Mouse (Mus musculus): ENCODE results near the gene Tekt4. TPM values are rescaled to one million over a fixed set of nuclear protein-coding genes. Genes with fewer than 3 reads are reported as not detected.

The Tekt4 gene
- polyA plus RNA-seq, 1 experiment: not detected

DNA sequence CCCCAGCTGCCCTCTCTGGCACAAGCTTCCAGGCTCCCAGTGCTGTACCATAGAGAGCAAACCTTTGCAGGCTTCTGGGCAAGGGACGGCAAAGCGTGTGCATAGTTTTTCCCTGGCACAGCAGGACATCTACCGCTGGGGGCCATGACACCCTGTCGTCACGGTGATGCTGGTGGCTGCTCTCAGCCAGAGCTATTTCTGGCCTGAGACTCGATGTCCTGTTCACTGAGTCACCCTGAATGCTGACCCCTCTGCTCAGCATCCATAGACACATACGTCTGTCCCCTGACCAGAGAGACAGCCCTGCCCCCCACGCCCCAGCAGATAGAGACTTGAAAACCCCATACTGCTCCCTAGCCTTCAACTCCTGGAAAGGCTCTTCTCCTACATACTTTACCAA lies 25.7 kb downstream of the Tekt4 start:
- no peaks in the 10 kb centered on the region for H3K4me1 ChIP-seq (ENCODE audit: control insufficient read depth, insufficient read depth, insufficient read length, low read length)
- H3K4me3 ChIP-seq (ENCODE audit: insufficient read depth, low read depth, low read length): no peak overlapping the region
- no peak overlapping the region for H3K27ac ChIP-seq (replicated peaks; ENCODE audit: low read depth, low read length)

DNA sequence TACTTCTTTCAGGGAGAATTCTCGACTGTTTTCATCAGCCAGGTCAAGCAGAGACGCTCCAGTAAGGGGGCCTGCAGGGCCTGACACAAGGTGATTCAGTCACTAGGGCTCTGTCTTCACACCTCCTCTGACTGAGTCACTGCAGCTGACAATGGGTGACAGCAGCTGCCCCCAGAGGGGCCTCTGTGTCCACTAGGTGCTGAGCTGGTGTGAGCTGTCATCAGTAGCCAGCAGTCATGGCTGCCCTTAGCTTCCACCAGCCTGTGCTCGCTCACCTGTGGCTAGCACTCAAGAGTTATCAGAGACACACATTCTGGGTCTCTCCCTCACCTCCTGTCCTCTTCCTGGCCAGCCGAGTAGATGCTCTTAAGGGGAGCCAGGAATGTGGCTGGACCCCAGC lies 26.4 kb downstream of the Tekt4 start:
- no peak overlapping the region for H3K27ac ChIP-seq (replicated peaks; ENCODE audit: low read depth, low read length)
- H3K4me1 ChIP-seq (ENCODE audit: control insufficient read depth, insufficient read depth, insufficient read length, low read length): no peaks in the 10 kb centered on the region
- H3K4me3 ChIP-seq (ENCODE audit: insufficient read depth, low read depth, low read length): no peak overlapping the region

DNA sequence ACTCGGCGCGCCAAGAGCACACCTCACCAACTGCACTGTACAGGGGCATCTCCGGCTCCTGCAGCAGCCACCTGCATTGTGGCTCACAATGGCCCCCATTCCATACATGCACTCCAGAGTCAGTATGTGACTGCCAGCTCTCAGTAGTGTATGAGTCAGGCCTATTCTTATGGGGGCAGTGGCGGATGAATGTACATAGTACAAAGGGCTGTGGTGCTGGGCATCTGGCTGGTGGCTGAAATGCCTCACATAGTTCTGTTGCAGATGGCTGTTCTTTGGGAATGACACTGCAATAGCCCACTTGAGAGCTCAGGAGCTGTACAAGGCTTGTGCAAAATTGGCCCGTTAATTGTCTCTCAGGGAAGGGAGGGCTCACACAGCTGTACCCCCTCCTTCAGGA lies 27.7 kb downstream of the Tekt4 start:
- H3K4me3 ChIP-seq (ENCODE audit: insufficient read depth, low read depth, low read length): no peak overlapping the region
- no peaks in the 10 kb centered on the region for H3K4me1 ChIP-seq (ENCODE audit: control insufficient read depth, insufficient read depth, insufficient read length, low read length)
- no peak overlapping the region for H3K27ac ChIP-seq (replicated peaks; ENCODE audit: low read depth, low read length)

DNA sequence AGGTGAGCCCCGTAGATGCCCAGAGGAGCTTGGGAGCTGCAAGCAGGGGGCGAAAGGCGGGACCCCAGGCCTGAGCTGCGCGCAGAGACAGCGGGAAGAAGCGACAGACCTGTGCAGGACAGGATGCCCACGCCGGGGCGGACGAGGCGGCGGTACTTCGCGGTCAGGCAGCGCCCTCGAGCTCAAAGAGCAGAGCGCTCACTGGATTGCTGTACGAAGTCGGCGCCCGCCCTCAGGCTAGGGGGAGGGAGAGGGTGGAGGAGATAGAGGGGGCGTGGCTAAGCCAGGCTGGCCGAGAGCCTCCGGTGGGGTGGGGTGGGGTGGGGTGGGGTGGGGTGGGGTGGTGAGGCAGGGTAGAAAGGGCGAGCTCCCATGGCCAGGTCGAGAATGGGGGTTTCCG lies 42.6 kb downstream of the Tekt4 start, which contains the start of gene Sstr5:
Sstr5 (minus strand) TSS at position 276 of the 400 bp plus-strand sequence.
- Histone ChIP-seq H3K27ac (replicated peaks; ENCODE audit: low read depth, low read length) (no peak within 1 kb of the TSS), H3K4me1 (ENCODE audit: control insufficient read depth, insufficient read depth, insufficient read length, low read length) (no peaks in the 10 kb centered on the region), H3K4me3 (ENCODE audit: insufficient read depth, low read depth, low read length) (no peak within 1 kb of the TSS)

DNA sequence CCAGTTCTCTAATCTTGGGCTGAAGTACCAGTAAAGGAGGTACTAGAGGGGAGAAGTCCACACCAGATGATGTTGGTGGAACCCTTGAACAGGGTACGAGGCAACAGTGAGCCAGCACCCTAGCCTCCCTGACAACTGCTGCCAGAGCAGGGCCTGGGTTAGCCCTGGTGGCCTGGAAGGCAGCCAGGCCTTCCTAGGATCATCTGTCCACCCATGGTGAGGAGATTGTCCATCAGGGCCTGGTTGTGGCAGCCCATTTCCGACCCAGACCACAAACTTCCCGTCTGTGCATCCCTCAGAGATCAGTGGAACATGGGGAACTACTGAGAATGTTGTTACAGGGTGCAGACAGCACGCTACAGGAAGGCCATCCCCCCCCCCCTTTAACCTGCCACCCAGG lies 48.2 kb downstream of the Tekt4 start:
- H3K27ac ChIP-seq (replicated peaks; ENCODE audit: low read depth, low read length): no peak overlapping the region
- H3K4me1 ChIP-seq (ENCODE audit: control insufficient read depth, insufficient read depth, insufficient read length, low read length): no peaks in the 10 kb centered on the region
- no peak overlapping the region for H3K4me3 ChIP-seq (ENCODE audit: insufficient read depth, low read depth, low read length)

DNA sequence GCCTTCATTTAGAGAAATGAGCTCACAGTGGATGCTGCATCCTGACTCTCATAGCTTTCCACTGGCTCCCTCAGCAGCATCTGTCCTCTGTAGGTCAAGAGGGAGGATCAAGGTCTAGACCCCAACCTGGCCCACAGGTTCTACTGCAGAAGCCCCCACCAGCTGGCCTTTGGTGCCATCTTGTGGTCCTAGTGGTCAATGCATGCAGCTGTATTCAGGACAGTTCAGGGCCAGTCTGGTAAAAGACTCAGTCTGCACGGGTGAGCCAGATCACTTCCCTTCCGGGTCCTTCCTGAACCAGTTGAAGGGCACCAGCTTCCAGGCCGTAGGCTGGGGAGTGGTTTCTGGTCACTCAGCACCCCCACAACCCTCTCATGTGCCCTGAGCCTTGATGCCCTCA lies 53.4 kb downstream of the Tekt4 start:
- no peak overlapping the region for H3K4me3 ChIP-seq (ENCODE audit: insufficient read depth, low read depth, low read length)
- H3K4me1 ChIP-seq (ENCODE audit: control insufficient read depth, insufficient read depth, insufficient read length, low read length): no peaks in the 10 kb centered on the region
- H3K27ac ChIP-seq (replicated peaks; ENCODE audit: low read depth, low read length): no peak overlapping the region

DNA sequence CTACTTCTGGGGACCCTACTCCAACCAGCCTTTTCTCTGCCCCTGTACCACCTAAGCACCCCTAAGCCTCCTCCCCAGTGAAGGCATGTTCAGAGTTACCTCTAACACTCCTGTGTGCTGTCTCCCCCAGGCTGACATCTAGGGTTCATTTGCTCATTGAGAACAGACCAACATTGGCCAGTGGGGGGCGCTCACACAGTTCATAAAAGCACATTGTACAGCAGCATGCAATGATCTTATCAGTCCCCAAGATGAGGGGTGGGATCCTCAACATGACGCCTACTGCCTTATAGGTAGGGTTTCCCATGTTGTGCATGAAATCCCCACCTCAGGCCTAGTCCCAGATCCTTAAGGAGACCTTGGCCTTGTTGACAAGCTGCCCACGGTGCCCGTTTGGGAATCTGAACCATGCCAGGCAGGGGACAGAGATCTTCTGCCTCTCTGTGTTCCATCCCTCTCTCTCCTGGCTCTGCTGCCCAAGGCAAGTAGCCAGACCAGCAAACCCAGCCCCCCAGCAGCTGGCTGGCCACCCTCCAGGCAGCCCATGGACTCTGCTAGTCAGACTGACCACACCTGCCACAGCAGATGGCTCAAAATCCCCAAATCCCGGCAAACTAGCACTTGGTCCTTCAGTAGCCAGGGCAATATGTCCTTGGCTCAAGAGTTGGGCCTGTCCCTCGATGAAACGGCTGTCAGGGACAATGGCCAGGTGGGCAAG lies 54.6 kb downstream of the Tekt4 start:
- Histone ChIP-seq H3K27ac (replicated peaks; ENCODE audit: low read depth, low read length) (no peak overlapping the region), H3K4me3 (ENCODE audit: insufficient read depth, low read depth, low read length) (no peak overlapping the region), H3K4me1 (ENCODE audit: control insufficient read depth, insufficient read depth, insufficient read length, low read length) (no peaks in the 10 kb centered on the region)

DNA sequence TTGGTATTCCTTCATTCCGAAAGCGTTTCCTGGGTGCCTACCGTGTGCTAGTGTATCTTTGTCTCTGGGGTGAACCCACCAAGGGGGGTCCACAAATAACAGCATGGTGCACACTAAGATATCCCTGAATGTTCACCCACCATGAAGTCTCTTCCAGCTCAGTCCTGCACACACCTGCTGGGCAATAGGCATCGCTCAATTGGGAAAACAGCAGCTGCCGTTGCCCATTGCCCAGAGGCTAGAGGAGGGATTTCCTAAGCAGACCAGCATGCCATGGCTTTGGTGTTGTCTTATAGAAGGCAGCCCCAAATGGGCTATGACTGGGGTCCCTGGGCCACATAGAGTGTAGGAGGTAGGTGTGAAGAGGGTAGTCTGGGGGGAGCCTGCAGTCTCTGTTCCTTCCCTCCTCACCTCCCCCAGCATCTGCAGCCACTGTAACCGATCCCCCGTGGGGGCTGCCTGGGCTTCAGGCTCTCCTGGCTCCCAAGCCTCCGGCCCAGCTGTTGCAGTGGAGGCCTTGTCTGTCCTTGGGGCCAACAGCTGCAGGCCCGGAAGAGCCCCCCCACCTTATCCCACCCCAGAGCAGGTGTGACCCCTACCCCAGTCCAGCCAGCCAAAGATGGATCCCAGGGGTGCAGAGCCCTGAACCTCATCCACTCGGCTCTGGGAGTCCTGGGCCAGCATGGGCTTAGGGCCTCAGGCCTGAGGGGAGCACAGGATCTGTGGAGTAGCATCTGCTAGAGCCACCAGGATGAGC lies 55.8 kb downstream of the Tekt4 start:
- no peak overlapping the region for H3K27ac ChIP-seq (replicated peaks; ENCODE audit: low read depth, low read length)
- no peaks in the 10 kb centered on the region for H3K4me1 ChIP-seq (ENCODE audit: control insufficient read depth, insufficient read depth, insufficient read length, low read length)
- H3K4me3 ChIP-seq (ENCODE audit: insufficient read depth, low read depth, low read length): no peak overlapping the region

DNA sequence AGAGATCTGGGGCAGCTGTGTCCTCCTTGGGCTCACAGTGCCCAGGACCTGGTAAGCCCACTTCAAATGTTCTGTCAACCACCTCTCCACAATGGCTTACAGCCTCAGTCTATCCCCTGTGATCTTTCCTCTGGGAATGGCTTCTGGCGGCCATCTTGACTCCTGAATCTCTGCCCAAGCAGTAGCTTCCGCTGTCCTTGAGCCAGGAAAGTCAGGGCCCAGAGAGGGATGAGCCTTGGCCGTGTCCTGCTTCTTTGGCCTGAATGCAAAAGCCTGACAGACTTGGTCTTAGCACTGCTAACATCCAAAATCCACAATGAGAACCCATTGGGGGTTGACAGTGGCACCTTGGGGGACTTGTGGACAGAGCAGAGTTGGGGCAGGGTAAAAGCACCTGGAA lies 57.5 kb downstream of the Tekt4 start:
- H3K4me1 ChIP-seq (ENCODE audit: control insufficient read depth, insufficient read depth, insufficient read length, low read length): no peaks in the 10 kb centered on the region
- no peak overlapping the region for H3K27ac ChIP-seq (replicated peaks; ENCODE audit: low read depth, low read length)
- H3K4me3 ChIP-seq (ENCODE audit: insufficient read depth, low read depth, low read length): no peak overlapping the region

DNA sequence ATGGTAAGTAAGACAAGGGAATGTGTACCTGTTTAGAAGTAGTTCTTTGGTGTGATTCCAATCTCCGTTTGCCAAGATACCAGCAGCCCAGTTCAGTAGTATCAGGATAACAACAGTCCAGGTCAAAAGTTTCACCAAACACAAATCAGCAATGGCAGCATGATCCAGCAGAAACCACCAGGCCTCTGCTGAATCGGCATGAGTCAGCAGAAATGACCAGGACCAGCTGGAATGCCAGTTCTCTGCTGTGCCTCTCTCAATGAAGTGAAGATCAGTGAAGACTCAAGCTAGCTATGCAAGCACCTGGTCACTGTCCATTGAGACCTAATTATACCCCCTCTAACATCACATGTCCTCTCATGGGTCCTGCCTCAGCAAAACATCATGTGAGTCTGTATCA lies 59.6 kb downstream of the Tekt4 start:
- H3K4me1 ChIP-seq (ENCODE audit: control insufficient read depth, insufficient read depth, insufficient read length, low read length): no peaks in the 10 kb centered on the region
- H3K27ac ChIP-seq (replicated peaks; ENCODE audit: low read depth, low read length): no peak overlapping the region
- no peak overlapping the region for H3K4me3 ChIP-seq (ENCODE audit: insufficient read depth, low read depth, low read length)

DNA sequence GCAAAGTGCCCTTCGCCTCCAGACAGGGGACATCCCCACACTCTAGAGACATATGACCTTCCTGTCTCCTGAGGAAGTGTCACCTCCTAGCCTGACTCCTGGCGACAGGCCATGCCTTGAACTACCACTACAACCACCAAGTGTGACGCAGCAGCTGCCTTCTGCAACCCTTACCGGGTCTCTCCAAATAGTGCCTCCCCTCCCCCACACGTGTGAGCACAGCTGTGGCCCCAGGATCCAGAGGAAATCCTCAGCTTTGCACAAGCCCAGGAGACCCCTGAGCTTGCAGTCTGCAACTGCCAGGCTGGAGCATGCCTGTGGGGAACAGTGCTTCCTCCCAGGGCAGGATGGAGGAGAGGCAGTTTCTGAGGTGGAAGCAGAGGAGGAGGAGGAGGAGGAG lies 61.9 kb downstream of the Tekt4 start:
- Histone ChIP-seq H3K27ac (replicated peaks; ENCODE audit: low read depth, low read length) (no peak overlapping the region), H3K4me1 (ENCODE audit: control insufficient read depth, insufficient read depth, insufficient read length, low read length) (no peaks in the 10 kb centered on the region), H3K4me3 (ENCODE audit: insufficient read depth, low read depth, low read length) (no peak overlapping the region)

DNA sequence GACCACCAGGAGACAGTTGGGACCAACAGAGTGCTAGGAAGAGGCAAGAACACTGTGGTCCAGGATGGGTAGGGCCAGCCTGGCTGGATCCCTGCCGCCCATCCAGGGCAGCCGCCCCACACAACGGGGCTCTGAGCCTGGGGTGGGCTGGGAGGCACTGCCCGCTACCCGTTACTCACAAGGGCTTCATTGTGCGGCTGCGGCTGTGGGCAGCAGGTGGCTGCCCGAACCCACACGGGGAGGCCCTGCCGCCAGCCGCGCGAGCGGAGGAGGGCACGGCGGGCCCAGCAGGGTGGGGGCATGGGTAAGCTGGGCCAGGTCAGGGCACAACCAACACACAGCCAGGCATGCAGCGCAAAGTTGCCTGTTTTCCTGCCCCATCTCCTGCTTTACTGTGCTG lies 63.7 kb downstream of the Tekt4 start:
- Histone ChIP-seq H3K4me3 (ENCODE audit: insufficient read depth, low read depth, low read length) (no peak overlapping the region), H3K4me1 (ENCODE audit: control insufficient read depth, insufficient read depth, insufficient read length, low read length) (no peaks in the 10 kb centered on the region), H3K27ac (replicated peaks; ENCODE audit: low read depth, low read length) (no peak overlapping the region)

DNA sequence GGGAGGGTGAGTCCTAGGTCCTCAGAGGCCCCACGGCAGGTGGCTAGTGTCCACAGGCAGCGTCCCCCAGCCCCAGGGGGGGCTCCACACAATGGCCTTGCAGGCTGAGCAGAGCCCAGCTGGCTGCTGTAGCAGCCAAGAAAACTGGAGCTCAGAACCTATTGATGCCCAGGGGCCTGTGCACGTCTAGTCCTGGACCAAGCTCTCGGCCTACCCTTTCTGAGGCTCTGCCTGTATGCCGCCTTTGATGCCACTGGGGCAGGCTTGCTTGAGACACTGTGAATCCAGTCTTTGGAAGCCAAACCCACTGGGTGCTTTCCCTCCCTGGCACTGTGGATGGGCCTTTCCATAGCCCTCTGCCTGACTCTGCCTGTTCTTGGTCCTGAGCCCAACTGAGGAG lies 65.1 kb downstream of the Tekt4 start:
- H3K4me1 ChIP-seq (ENCODE audit: control insufficient read depth, insufficient read depth, insufficient read length, low read length): no peaks in the 10 kb centered on the region
- H3K27ac ChIP-seq (replicated peaks; ENCODE audit: low read depth, low read length): no peak overlapping the region
- H3K4me3 ChIP-seq (ENCODE audit: insufficient read depth, low read depth, low read length): no peak overlapping the region

DNA sequence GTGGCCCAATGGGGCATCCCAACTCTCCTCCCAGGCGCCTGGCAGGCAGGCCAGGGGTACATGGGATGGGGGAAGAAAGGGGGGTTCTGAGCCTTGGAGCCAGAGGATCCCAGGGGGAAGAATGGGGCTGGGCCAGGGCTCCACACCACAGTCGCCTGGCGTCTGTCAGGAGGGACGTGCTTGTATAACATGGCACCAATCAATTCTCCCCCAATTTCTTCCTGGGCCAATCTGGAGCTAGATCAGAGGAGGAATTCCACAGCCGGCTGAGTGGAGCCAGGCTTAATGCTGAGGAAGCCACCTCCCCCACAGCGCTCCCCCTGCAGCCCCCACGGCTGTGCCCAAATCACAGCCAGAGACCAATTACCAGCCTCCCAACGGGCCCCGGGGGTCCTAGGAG lies 66.1 kb downstream of the Tekt4 start:
- H3K4me1 ChIP-seq (ENCODE audit: control insufficient read depth, insufficient read depth, insufficient read length, low read length): no peaks in the 10 kb centered on the region
- no peak overlapping the region for H3K27ac ChIP-seq (replicated peaks; ENCODE audit: low read depth, low read length)
- no peak overlapping the region for H3K4me3 ChIP-seq (ENCODE audit: insufficient read depth, low read depth, low read length)

DNA sequence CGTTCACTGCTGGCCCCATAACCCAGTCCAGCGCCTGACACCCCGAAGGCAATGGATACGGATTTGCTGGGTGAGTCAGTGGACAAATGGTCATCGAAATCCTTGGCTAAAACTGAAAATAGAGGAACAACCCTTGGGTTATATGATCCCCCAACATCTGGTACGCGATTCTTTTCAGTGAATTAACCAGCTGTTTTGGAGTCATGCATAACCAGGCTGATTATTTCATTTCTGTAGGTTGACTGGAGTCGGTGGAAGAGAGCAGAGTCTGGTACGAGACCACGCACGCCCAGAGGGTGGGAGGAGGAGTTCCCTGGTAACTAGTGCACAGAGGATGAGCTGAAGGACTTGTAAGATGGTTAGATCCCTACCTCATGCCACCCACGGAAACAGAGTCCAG lies 67.7 kb downstream of the Tekt4 start:
- Histone ChIP-seq H3K4me1 (ENCODE audit: control insufficient read depth, insufficient read depth, insufficient read length, low read length) (no peaks in the 10 kb centered on the region), H3K27ac (replicated peaks; ENCODE audit: low read depth, low read length) (no peak overlapping the region), H3K4me3 (ENCODE audit: insufficient read depth, low read depth, low read length) (no peak overlapping the region)
